20 mouse cellular contexts compared by ENCODE assay signal in the genomic region with DNA sequence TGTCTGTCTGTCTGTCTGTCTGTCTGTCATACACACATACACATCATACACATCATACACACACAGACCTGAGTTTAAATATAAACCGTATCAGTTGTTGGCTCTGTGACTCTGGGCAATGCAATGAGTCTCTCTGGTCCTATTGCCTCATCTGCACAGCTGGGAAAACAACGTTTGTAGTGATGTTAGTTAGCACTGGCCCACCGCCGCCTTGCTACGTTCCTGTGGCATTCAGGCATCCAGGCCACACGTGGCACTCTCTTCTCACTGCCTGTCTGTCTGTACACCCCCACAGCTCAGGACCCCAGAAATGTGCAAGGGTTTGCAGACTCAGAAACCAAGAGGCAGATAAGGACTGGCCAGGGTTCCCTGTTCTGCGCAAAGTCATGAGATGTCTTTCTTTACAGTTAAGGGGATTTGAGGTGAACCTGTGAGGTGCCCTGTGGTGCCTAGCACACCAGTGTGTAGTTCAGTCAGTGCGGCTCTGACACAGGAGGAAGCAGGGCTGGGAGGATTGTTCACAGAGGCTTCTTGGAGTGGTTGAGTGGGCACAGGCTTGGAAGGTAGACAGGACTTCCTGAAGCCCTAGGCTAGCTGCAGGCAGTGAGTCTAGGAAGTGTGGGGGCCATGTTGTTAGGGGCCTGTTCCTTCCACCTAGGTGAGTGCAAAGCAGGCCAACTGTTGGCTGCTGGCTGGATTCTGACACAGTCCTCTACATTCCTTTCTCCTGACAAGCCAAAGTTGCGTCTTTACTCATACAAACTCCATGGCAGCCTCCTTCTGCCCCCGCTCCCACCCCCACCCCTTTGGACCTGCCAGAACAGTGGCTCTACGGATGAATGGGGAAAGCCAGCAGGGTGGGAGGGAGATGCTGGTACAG. TPM values are rescaled to one million over a fixed set of nuclear protein-coding genes. Genes with fewer than 3 reads are reported as not detected.
DNase-seq lines count a peak whose midpoint lies in the region; ATAC-seq lines count a peak whose summit lies in the region.
"Had no signal": no experiment of that assay in that cellular context is flagged by ENCODE, and none has a peak within 500 bp of the region (broad histone marks: within the 10 kb centered on the region; RNA-seq: fewer than 3 reads in every experiment).

No protein-coding gene starts in this region.

- ATAC-seq in kidney, embryonic 16.5 days (ENCODE audit: low FRiP score, low TSS enrichment): no peak
- ATAC-seq in megakaryocyte-erythroid progenitor cell, adult 5-6 weeks (replicated peaks; ENCODE audit: low FRiP score, low TSS enrichment, poor library complexity, severe bottlenecking): no peak
- ATAC-seq: liver, embryonic 12.5 days; midbrain, embryonic 16.5 days had no signal

- no peak overlapping the region for H3K4me2 ChIP-seq in kidney, embryonic 16.5 days (replicated peaks; ENCODE audit: low read depth, low read length)
- H3K4me2 ChIP-seq: hindbrain, embryonic 15.5 days; liver, embryonic 12.5 days had no signal

- no peak overlapping the region for H3K9ac ChIP-seq in kidney, embryonic 16.5 days (replicated peaks; ENCODE audit: low read length)
- H3K9ac ChIP-seq: hindbrain, embryonic 15.5 days; liver, embryonic 12.5 days had no signal

- WGBS in kidney, embryonic 16.5 days: 66% methylated on average over 11 of the region's 11 CpGs

- H3K9me3 ChIP-seq in kidney, embryonic 16.5 days (ENCODE audit: low read length): no peaks in the 10 kb centered on the region
- H3K9me3 ChIP-seq: hindbrain, embryonic 15.5 days; liver, embryonic 12.5 days had no signal

- H3K36me3 ChIP-seq in kidney, embryonic 16.5 days (ENCODE audit: insufficient read depth, low read length): no peaks in the 10 kb centered on the region
- H3K36me3 ChIP-seq: G1E; hindbrain, embryonic 15.5 days; liver, embryonic 12.5 days had no signal

- H3K27ac ChIP-seq in kidney, embryonic 16.5 days (ENCODE audit: low read length): 0 out of 2 replicates have a peak overlapping the region, but pooled peaks have one; percentile 29
- H3K27ac ChIP-seq: hindbrain, embryonic 15.5 days; liver, embryonic 12.5 days had no signal

- H3K4me1 ChIP-seq in kidney, embryonic 16.5 days (ENCODE audit: insufficient read depth, low read length): peaks cover 47% of the 10 kb centered on the region

- H3K4me3 ChIP-seq in kidney, embryonic 16.5 days (ENCODE audit: low read length): no peak overlapping the region
- H3K4me3 ChIP-seq: hindbrain, embryonic 15.5 days; liver, embryonic 12.5 days had no signal

- H3K27me3 ChIP-seq in kidney, embryonic 16.5 days (ENCODE audit: insufficient read depth, low read length): no peaks in the 10 kb centered on the region
- H3K27me3 ChIP-seq: hindbrain, embryonic 15.5 days had no signal

- DNase-seq in heart, adult 11 months: peak; percentile 95
- DNase-seq in heart, postnatal 4 days: no peak
- no peak for DNase-seq in kidney, adult 8-10 months
- DNase-seq in NIH3T3 (ENCODE audit: low read depth): peak; percentile 91
- DNase-seq in lung, postnatal 10 days: peak; percentile 59
- DNase-seq in ovary, postnatal 36 days (ENCODE audit: low spot score): no peak
- DNase-seq: cerebellum, adult 9-11 months; embryo, embryonic 11 days; kidney, adult 18-20 months; kidney, postnatal 4 days; right cerebral cortex, postnatal 25 days; thymus, adult 18-20 months had no signal

RNA-seq across cellular contexts. Expression of gene Krt80, which starts 1.2 kb away (rescaled TPM):
- total RNA-seq in heart, postnatal 4 days (2021): 10 to 100 TPM; 10.1 to 11.2 TPM
- 1.7 and 2.3 TPM in 2 replicates for polyA plus RNA-seq in kidney, embryonic 16.5 days (2015; fragmentation: Nextera tagmentation; extraction: Ambion mirVana)
- not detected in 2 replicates for total RNA-seq in megakaryocyte-erythroid progenitor cell, adult 5-6 weeks (2014; fragmentation: Nextera tagmentation)
- total RNA-seq in megakaryocyte-erythroid progenitor cell, adult 5-6 weeks (2017): 0.57 TPM in 1 of 2 replicates, not detected in the other
- polyA plus RNA-seq: G1E; neural tube, embryonic 11.5 days had no signal

RNA-seq across cellular contexts. Expression of gene Krt7, which starts 42.1 kb away (rescaled TPM):
- total RNA-seq in heart, postnatal 4 days (2021): 1 to 10 TPM; 9.3 to 10.0 TPM
- polyA plus RNA-seq in kidney, embryonic 16.5 days (2015; fragmentation: Nextera tagmentation; extraction: Ambion mirVana): 94.8 and 99.9 TPM in 2 replicates
- total RNA-seq in megakaryocyte-erythroid progenitor cell, adult 5-6 weeks (2014; fragmentation: Nextera tagmentation): not detected in 2 replicates
- 3.2 TPM in 1 of 2 replicates, not detected in the other for total RNA-seq in megakaryocyte-erythroid progenitor cell, adult 5-6 weeks (2017)
- total RNA-seq: layer of hippocampus, postnatal 14 days had no signal

Comparison
In these comparisons a context has a peak if more than half of its experiments do, and no peak if none do; other contexts are left out.
1. DNase-seq: peak in heart, adult 11 months (single experiment), NIH3T3 (single experiment) and lung, postnatal 10 days (single experiment); none in heart, postnatal 4 days (single experiment), kidney, adult 8-10 months (0 of 2) and ovary, postnatal 36 days (single experiment).
2. RNA of gene Krt80, which starts 1.2 kb away (total RNA-seq): 10.1 to 11.2 TPM in heart, postnatal 4 days; 0.57 TPM in megakaryocyte-erythroid progenitor cell, adult 5-6 weeks; every median in the first group is over 4 times any median in the second.